Mouse (Mus musculus) liver, postnatal 0 days (tissue): ENCODE results near the gene Dst.

Source experiments
- CTCF ChIP-seq: sonication (generic); IDR thresholded peaks from 2 replicates; pipeline ENCODE4 v1.5.1; 2016; ENCODE audit warnings: antibody characterized with exemption, low read depth
- EP300 ChIP-seq: IDR thresholded peaks from 2 replicates; pipeline ENCODE4 v1.6.1; 2016; ENCODE audit warnings: antibody characterized with exemption, low read depth, mild to moderate bottlenecking

DNA sequence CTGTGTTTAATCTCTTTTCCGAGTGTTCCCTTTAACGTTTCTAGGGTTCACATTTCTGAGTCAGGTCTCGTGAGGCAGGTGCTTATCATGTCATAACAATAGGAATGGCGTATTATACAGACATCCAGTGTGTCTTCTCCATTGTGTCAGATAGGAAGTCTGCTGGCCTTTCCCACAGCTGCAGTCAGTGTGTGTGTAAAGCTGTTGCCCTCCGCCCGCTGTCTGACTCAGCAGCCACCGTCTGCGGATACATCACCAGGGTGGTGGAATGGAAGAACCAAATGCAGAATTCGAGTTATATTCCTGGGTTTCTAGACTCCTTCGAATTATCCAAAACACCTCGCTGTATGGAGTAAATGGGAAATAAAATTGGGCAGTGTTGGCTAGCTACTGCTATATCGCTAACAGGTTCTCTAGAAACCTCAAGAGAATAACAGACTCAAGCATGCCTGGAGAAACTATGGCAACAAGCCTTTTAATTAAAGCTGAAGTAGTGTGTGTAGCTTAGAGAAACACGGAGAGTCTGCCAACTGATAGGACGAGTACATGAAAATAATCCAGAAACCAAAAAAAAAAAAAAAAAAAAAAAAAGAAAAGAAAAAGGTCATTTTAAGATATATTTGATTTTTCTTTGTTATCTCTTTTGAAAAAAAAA lies 24.9 kb downstream of the Dst start:
- TF ChIP-seq EP300 (no peak), CTCF (no peak)
